Mouse (Mus musculus) small intestine, adult 2 months (tissue): ENCODE data around the gene Sipa1l3. TPM values are rescaled to one million over a fixed set of nuclear protein-coding genes. Genes with fewer than 3 reads are reported as not detected.
A peak's percentile ranks its signal among the peaks of the same experiment; 100 is the strongest.

Source experiments
- H3K27ac ChIP-seq: fragments of 200-500 bp; 2 replicates; pipeline ENCODE4 v1.5.1; 2012; ENCODE audit warnings: low read depth, low read length, control low read depth, inconsistent platforms; ENCODE audit not compliant: insufficient read depth
- H3K27me3 ChIP-seq: fragments of 200-500 bp; 2 replicates; pipeline ENCODE4 v1.6.1; 2012; ENCODE audit warnings: mild to moderate bottlenecking, moderate library complexity, low read length, inconsistent platforms; ENCODE audit not compliant: control insufficient read depth, insufficient read depth
- H3K36me3 ChIP-seq: fragments of 200-500 bp; 2 replicates; pipeline ENCODE4 v1.6.1; 2012; ENCODE audit warnings: mild to moderate bottlenecking, low read length, control low read depth, inconsistent platforms; ENCODE audit not compliant: control insufficient read depth, insufficient read depth
- H3K4me1 ChIP-seq: fragments of 200-500 bp; 2 replicates; pipeline ENCODE4 v1.6.1; 2012; ENCODE audit warnings: low read length, inconsistent platforms, mixed read lengths; ENCODE audit not compliant: control insufficient read depth, insufficient read depth, insufficient read length
- H3K4me3 ChIP-seq: fragments of 200-500 bp; 2 replicates; pipeline ENCODE4 v1.5.1; 2012; ENCODE audit warnings: low read depth, mild to moderate bottlenecking, control low read depth, inconsistent platforms, low read length, moderate library complexity
- CTCF ChIP-seq: fragments of 200-500 bp; IDR thresholded peaks from 2 replicates; pipeline ENCODE4 v1.5.1; 2012; ENCODE audit warnings: low read depth, mild to moderate bottlenecking, control low read depth, inconsistent platforms, low read length, moderate library complexity, mixed read lengths; ENCODE audit not compliant: insufficient replicate concordance, insufficient read length; ENCODE audit errors: extremely low read depth
- POLR2A ChIP-seq: fragments of 200-500 bp; IDR thresholded peaks from 2 replicates; pipeline ENCODE4 v1.6.1; 2012; ENCODE audit warnings: low read depth, mild to moderate bottlenecking, control low read depth, inconsistent platforms, low read length, moderate library complexity
- WGBS: fragments of 180-500 bp; shearing (Covaris S2); methylation state at CpG from one replicate; pipeline ENCODE4 v1.1.7; 2018; 5-methylcytosine and 5-hydroxymethylcytosine counted together
- polyA plus RNA-seq: library from polyadenylated mRNA; depleted of rRNA; stranded (reverse); fragments of >200 nt; gene quantifications from 2 replicates; pipeline ENCODE4 v1.2.3, GENCODE M21; 2012

Gene Sipa1l3
- polyA plus RNA-seq, 1 experiment, result 192 TPM

- Histone ChIP-seq H3K36me3 (0 out of 2 replicates have a peak, but pooled peaks cover 1% of the 10 kb centered on the region), H3K27me3 (no peaks in the 10 kb centered on the region), H3K4me1 (peaks cover 41% of the 10 kb centered on the region; the same call in 1 of the 2 replicates), H3K4me3 (no peak overlapping the region), H3K27ac (peak overlapping the region; percentile 58)
- WGBS, result 31% methylated on average over 3 of the region's 3 CpGs
- TF ChIP-seq POLR2A, result no peak
- TF ChIP-seq CTCF, result no peak
Observed at GRCm38 (mm10) chr7:29491471-29491755, 27.0 kb downstream of the Sipa1l3 start.

- Histone ChIP-seq H3K27me3 (no peaks in the 10 kb centered on the region), H3K4me3 (no peak overlapping the region), H3K27ac (peak overlapping the region; percentile 58), H3K4me1 (peaks cover 37% of the 10 kb centered on the region; the same call in 1 of the 2 replicates), H3K36me3 (0 out of 2 replicates have a peak, but pooled peaks cover 1% of the 10 kb centered on the region)
- 68% methylated on average over 8 of the region's 8 CpGs for WGBS
- no peak for TF ChIP-seq POLR2A
- no peak for TF ChIP-seq CTCF
Observed at GRCm38 (mm10) chr7:29490704-29491470, 27.6 kb downstream of the Sipa1l3 start.

GRCm38 (mm10) chr7:29489851-29490250, 28.6 kb downstream of the Sipa1l3 start:
- 77% methylated on average over 7 of the region's 7 CpGs for WGBS
- H3K36me3 ChIP-seq, result peaks cover 1% of the 10 kb centered on the region; the same call in 1 of the 2 replicates
- H3K4me1 ChIP-seq, result peaks cover 28% of the 10 kb centered on the region; the same call in 1 of the 2 replicates
- 0 out of 2 replicates have a peak overlapping the region, but pooled peaks have one; percentile 12 for H3K27ac ChIP-seq
- H3K4me3 ChIP-seq, result no peak overlapping the region
- H3K27me3 ChIP-seq, result no peaks in the 10 kb centered on the region
- TF ChIP-seq POLR2A (no peak), CTCF (no peak)

- no peaks in the 10 kb centered on the region; the same call in 1 of the 2 replicates for H3K36me3 ChIP-seq
- H3K27me3 ChIP-seq, result no peaks in the 10 kb centered on the region
- no peak overlapping the region for H3K27ac ChIP-seq
- 54% methylated on average over 3 of the region's 3 CpGs for WGBS
- H3K4me3 ChIP-seq, result no peak overlapping the region
- H3K4me1 ChIP-seq, result peaks cover 25% of the 10 kb centered on the region; the same call in 1 of the 2 replicates
- TF ChIP-seq POLR2A (no peak), CTCF (no peak)
Observed at GRCm38 (mm10) chr7:29489364-29489763, 29.1 kb downstream of the Sipa1l3 start.

GRCm38 (mm10) chr7:29486753-29487152, 31.7 kb downstream of the Sipa1l3 start:
- Histone ChIP-seq H3K27me3 (no peaks in the 10 kb centered on the region), H3K4me3 (no peak overlapping the region), H3K4me1 (peaks cover 12% of the 10 kb centered on the region; the same call in 1 of the 2 replicates), H3K27ac (no peak overlapping the region), H3K36me3 (peaks cover 1% of the 10 kb centered on the region; the same call in 1 of the 2 replicates)
- no peak for TF ChIP-seq POLR2A
- no peak for TF ChIP-seq CTCF
- 81% methylated on average over 3 of the region's 3 CpGs for WGBS

GRCm38 (mm10) chr7:29485721-29486120, 32.7 kb downstream of the Sipa1l3 start:
- Histone ChIP-seq H3K27me3 (no peaks in the 10 kb centered on the region), H3K4me3 (no peak overlapping the region), H3K4me1 (peaks cover 6% of the 10 kb centered on the region; the same call in 1 of the 2 replicates), H3K36me3 (peaks cover 1% of the 10 kb centered on the region; the same call in 1 of the 2 replicates), H3K27ac (no peak overlapping the region)
- TF ChIP-seq POLR2A (no peak), CTCF (no peak)
- WGBS, result 83% methylated on average over 2 of the region's 2 CpGs

- no peak overlapping the region for H3K27ac ChIP-seq
- WGBS, result 77% methylated on average over 4 of the region's 4 CpGs
- H3K4me1 ChIP-seq, result peaks cover 5% of the 10 kb centered on the region; the same call in 1 of the 2 replicates
- peaks cover 5% of the 10 kb centered on the region; the same call in 1 of the 2 replicates for H3K36me3 ChIP-seq
- TF ChIP-seq POLR2A (no peak), CTCF (no peak)
- H3K27me3 ChIP-seq, result no peaks in the 10 kb centered on the region
- H3K4me3 ChIP-seq, result no peak overlapping the region
Observed at GRCm38 (mm10) chr7:29483556-29483955, 34.9 kb downstream of the Sipa1l3 start.
